Mouse (Mus musculus) stomach, postnatal 0 days (tissue): ENCODE measurements at regions not wholly inside any gene's neighbourhood (a gene's known extent, or its start where the extent isn't known, plus 50 kb on each side); places are given as distances from the start of the nearest gene placed in this dataset.

Source experiments
- ATAC-seq: fragments of 200-750 bp; cut with Nextera tagmentation; 2 replicates; pipeline ENCODE4 v1.8.0; 2017; ENCODE audit not compliant: low FRiP score, low TSS enrichment
- DNase-seq: peaks from one replicate; pipeline ENCODE4 v3.0.0-alpha.2; 2016; ENCODE audit warnings: low spot score
- H3K27ac ChIP-seq: fragments of 300-500 bp; sonication (generic); replicated peaks from 2 replicates; pipeline ENCODE4 v1.5.1; 2014; ENCODE audit warnings: mild to moderate bottlenecking, control low read depth
- H3K27me3 ChIP-seq: fragments of 300-500 bp; sonication (generic); 2 replicates; pipeline ENCODE4 v1.6.1; 2014; ENCODE audit warnings: low read length; ENCODE audit not compliant: control insufficient read depth, insufficient read depth
- H3K36me3 ChIP-seq: fragments of 300-500 bp; sonication (generic); 2 replicates; pipeline ENCODE4 v1.6.1; 2014; ENCODE audit warnings: low read length, mixed read lengths; ENCODE audit not compliant: control insufficient read depth, insufficient read depth
- H3K4me1 ChIP-seq: fragments of 300-500 bp; sonication (generic); replicated peaks from 2 replicates; pipeline ENCODE4 v1.6.1; 2014; ENCODE audit warnings: antibody characterized with exemption; ENCODE audit not compliant: control insufficient read depth, insufficient read depth
- H3K4me2 ChIP-seq: fragments of 300-500 bp; sonication (generic); replicated peaks from 2 replicates; pipeline ENCODE4 v1.6.1; 2014; ENCODE audit warnings: low read depth, mild to moderate bottlenecking, control low read depth, moderate library complexity
- H3K4me3 ChIP-seq: fragments of 300-500 bp; sonication (generic); 2 replicates; pipeline ENCODE4 v1.5.1; 2014; ENCODE audit warnings: low read depth, low read length, control low read depth
- H3K9ac ChIP-seq: fragments of 300-500 bp; sonication (generic); 2 replicates; pipeline ENCODE4 v1.6.1; 2014; ENCODE audit warnings: mild to moderate bottlenecking, low read length, control low read depth, mixed read lengths
- H3K9me3 ChIP-seq: fragments of 300-500 bp; sonication (generic); 2 replicates; pipeline ENCODE4 v1.6.1; 2016; ENCODE audit warnings: low read length; ENCODE audit not compliant: control insufficient read depth
- CTCF ChIP-seq: IDR thresholded peaks from 2 replicates; pipeline ENCODE4 v1.5.1; 2016; ENCODE audit warnings: antibody characterized with exemption, low read depth, mild to moderate bottlenecking, moderate library complexity
- EP300 ChIP-seq: optimal IDR thresholded peaks from 2 replicates; pipeline ENCODE3; 2016; ENCODE audit warnings: antibody characterized with exemption
- WGBS: fragments of 180-500 bp; shearing (Covaris S2); extraction: QIAGEN DNeasy Blood & Tissue Kit; methylation state at CpG from one replicate; pipeline ENCODE4 v1.1.7; 2014; 5-methylcytosine and 5-hydroxymethylcytosine counted together

- Histone ChIP-seq H3K9ac (no peak overlapping the region), H3K36me3 (no peaks in the 10 kb centered on the region), H3K27ac (no peak overlapping the region), H3K4me2 (no peak overlapping the region), H3K9me3 (no peaks in the 10 kb centered on the region), H3K4me3 (no peak overlapping the region), H3K27me3 (no peaks in the 10 kb centered on the region), H3K4me1 (no peaks in the 10 kb centered on the region)
- ATAC-seq: no peak
- TF ChIP-seq EP300: no peak
- TF ChIP-seq CTCF: no peak
- DNase-seq: no peak
- WGBS: 35% methylated on average over 3 of the region's 3 CpGs
Observed at GRCm38 (mm10) chr7:70972023-70972400, 379.3 kb downstream of the Gm10295 start.

DNA sequence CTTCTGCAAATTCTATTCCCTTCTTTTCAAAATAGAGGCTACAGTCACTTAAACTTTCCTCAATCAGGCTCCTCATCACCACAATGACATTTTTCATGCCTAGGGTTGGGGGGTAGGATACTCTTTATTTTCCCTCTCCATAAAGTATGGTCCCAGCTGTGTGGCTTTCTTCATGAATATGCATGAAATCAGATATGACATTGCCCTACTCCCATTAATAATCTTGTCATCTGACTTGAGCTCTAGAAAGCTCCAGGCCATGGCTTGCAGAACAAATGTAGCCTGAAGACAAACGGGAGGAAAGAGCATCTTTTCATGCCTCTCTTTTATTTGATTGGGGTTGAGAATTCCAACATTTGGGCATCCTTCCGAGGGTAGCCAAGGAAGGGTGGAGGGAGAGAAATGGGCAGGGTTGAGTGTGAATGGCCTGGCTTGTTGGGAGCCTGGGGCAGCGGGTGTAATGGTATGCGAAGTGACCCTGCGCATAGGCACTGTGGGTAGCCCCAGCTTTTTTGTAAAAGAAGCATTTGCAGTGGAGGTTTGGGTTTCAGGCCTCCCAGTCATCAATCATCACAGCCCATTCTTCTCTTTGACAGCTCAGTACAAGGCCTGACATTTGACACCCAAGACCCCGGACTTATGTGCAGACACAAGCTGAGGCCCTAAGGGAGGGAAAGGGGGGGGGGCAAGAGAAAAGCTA is 379.8 kb downstream of the Gm10295 start:
- Histone ChIP-seq H3K27ac (no peak overlapping the region), H3K27me3 (no peaks in the 10 kb centered on the region), H3K36me3 (no peaks in the 10 kb centered on the region), H3K4me3 (no peak overlapping the region), H3K4me1 (no peaks in the 10 kb centered on the region), H3K9ac (no peak overlapping the region), H3K4me2 (no peak overlapping the region), H3K9me3 (no peaks in the 10 kb centered on the region)
- no peak for DNase-seq
- ATAC-seq: no peak
- TF ChIP-seq CTCF: no peak
- WGBS: 44% methylated on average over 6 of the region's 6 CpGs

GRCm38 (mm10) chr7:70952318-70952959 is 398.8 kb downstream of the Gm10295 start:
- no peak for TF ChIP-seq EP300
- no peak for TF ChIP-seq CTCF
- Histone ChIP-seq H3K36me3 (no peaks in the 10 kb centered on the region), H3K9me3 (no peaks in the 10 kb centered on the region), H3K4me1 (no peaks in the 10 kb centered on the region), H3K27ac (no peak overlapping the region), H3K4me2 (no peak overlapping the region), H3K27me3 (no peaks in the 10 kb centered on the region), H3K4me3 (no peak overlapping the region), H3K9ac (no peak overlapping the region)
- ATAC-seq: no peak
- 66% methylated on average over 4 of the region's 4 CpGs for WGBS
- no peak for DNase-seq

DNA sequence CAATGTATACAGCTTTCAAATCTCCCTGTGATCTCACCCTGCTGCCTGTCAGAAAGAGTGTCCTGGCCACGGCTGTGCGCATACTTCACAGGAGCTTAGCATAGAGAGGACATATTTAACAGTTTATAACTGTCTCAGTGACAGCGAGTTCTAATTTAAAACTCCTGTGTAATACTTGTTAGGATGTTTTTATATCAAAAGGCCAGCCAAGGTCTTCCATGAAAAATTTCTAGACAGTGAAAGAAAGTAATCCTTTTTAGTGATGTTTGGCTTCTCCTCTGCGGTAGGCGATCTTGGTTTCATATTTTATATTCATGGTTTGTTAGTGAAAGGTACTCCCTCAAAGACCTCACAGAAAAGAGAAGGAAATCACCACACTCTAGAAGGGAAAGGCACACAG is 403.0 kb downstream of the Gm10295 start:
- Histone ChIP-seq H3K9ac (no peak overlapping the region), H3K27ac (no peak overlapping the region), H3K9me3 (no peaks in the 10 kb centered on the region), H3K4me1 (no peaks in the 10 kb centered on the region), H3K36me3 (no peaks in the 10 kb centered on the region), H3K4me2 (no peak overlapping the region), H3K4me3 (no peak overlapping the region), H3K27me3 (no peaks in the 10 kb centered on the region)
- 50% methylated on average over 5 of the region's 5 CpGs for WGBS
- no peak for TF ChIP-seq CTCF
- TF ChIP-seq EP300: no peak
- ATAC-seq (no peak), DNase-seq (no peak)

GRCm38 (mm10) chr7:70946260-70946659 is 405.0 kb downstream of the Gm10295 start:
- ATAC-seq: no peak
- H3K4me2 ChIP-seq: no peak overlapping the region
- no peaks in the 10 kb centered on the region for H3K27me3 ChIP-seq
- H3K27ac ChIP-seq: no peak overlapping the region
- no peaks in the 10 kb centered on the region for H3K4me1 ChIP-seq
- 67% methylated on average over 2 of the region's 2 CpGs for whole genome bisulfite sequencing
- no peak for DNase-seq
- no peak overlapping the region for H3K9ac ChIP-seq
- H3K9me3 ChIP-seq: no peaks in the 10 kb centered on the region
- no peak for TF ChIP-seq EP300
- no peak for TF ChIP-seq CTCF
- no peaks in the 10 kb centered on the region for H3K36me3 ChIP-seq
- H3K4me3 ChIP-seq: no peak overlapping the region

DNA sequence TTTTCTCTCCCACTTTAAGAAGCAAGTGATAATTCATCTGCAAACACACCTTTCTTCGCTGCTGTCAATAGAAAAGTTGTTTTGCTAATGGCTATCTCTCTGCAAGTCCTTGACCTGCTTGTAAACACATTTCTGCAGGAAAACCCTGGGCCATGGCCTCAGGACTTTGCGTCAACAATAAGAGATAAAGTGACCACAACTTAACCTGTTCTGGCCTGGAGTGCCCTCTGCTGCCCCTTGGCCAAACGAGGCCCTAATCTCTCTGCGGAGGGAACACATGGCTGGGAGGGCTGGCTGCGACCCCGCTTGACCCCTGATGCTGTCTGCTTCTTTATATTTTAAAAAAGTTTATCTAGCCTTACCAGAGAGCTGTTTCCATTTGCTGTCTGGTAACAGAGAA is 420.4 kb downstream of the Gm10295 start:
- Histone ChIP-seq H3K4me3 (no peak overlapping the region), H3K4me2 (no peak overlapping the region), H3K4me1 (no peaks in the 10 kb centered on the region), H3K9me3 (no peaks in the 10 kb centered on the region), H3K27me3 (no peaks in the 10 kb centered on the region), H3K9ac (no peak overlapping the region), H3K27ac (no peak overlapping the region), H3K36me3 (no peaks in the 10 kb centered on the region)
- WGBS: 37% methylated on average over 6 of the region's 6 CpGs
- no peak for TF ChIP-seq EP300
- TF ChIP-seq CTCF: no peak
- ATAC-seq (no peak), DNase-seq (no peak)
